Mouse (Mus musculus) stomach, embryonic 14.5 days (tissue): ENCODE data around the gene Tubgcp5. TPM values are rescaled to one million over a fixed set of nuclear protein-coding genes. Genes with fewer than 3 reads are reported as not detected.

Source experiments
- ATAC-seq: fragments of 200-750 bp; cut with Nextera tagmentation; 2 replicates; pipeline ENCODE4 v1.8.0; 2017; ENCODE audit warnings: low read depth, moderate TSS enrichment; ENCODE audit not compliant: insufficient number of reproducible peaks, insufficient read depth, low FRiP score
- H3K27ac ChIP-seq: fragments of 300-500 bp; sonication (generic); 2 replicates; pipeline ENCODE4 v1.5.1; 2014; ENCODE audit warnings: mild to moderate bottlenecking, low read length, moderate library complexity, mixed read lengths
- H3K27me3 ChIP-seq: fragments of 300-500 bp; sonication (generic); 2 replicates; pipeline ENCODE4 v1.6.1; 2014; ENCODE audit warnings: low read length, control low read depth, mixed read lengths; ENCODE audit not compliant: control insufficient read depth, insufficient read depth
- H3K36me3 ChIP-seq: fragments of 300-500 bp; sonication (generic); 2 replicates; pipeline ENCODE4 v1.6.1; 2014; ENCODE audit warnings: mild to moderate bottlenecking, control low read depth, low read length, moderate library complexity, mixed read lengths; ENCODE audit not compliant: control insufficient read depth, insufficient read depth
- H3K4me1 ChIP-seq: fragments of 300-500 bp; sonication (generic); 2 replicates; pipeline ENCODE4 v1.6.1; 2014; ENCODE audit warnings: low read length, control low read depth, mixed read lengths; ENCODE audit not compliant: control insufficient read depth, insufficient read depth
- H3K4me2 ChIP-seq: fragments of 300-500 bp; sonication (generic); replicated peaks from 2 replicates; pipeline ENCODE4 v1.6.1; 2014; ENCODE audit warnings: low read depth, low read length, control low read depth
- H3K4me3 ChIP-seq: fragments of 300-500 bp; sonication (generic); 2 replicates; pipeline ENCODE4 v1.5.1; 2014; ENCODE audit warnings: low read depth, low read length, control low read depth
- H3K9ac ChIP-seq: fragments of 300-500 bp; sonication (generic); replicated peaks from 2 replicates; pipeline ENCODE4 v1.6.1; 2014; ENCODE audit warnings: low read depth, mild to moderate bottlenecking, control low read depth, low read length, moderate library complexity, mixed read lengths
- H3K9me3 ChIP-seq: fragments of 300-500 bp; sonication (generic); 2 replicates; pipeline ENCODE4 v1.6.1; 2016; ENCODE audit warnings: low read depth, low read length, control low read depth; ENCODE audit not compliant: control insufficient read depth
- WGBS: fragments of 180-500 bp; shearing (Covaris S2); extraction: QIAGEN DNeasy Blood & Tissue Kit; methylation state at CpG from one replicate; pipeline ENCODE4 v1.1.7; 2014; 5-methylcytosine and 5-hydroxymethylcytosine counted together
- polyA plus RNA-seq: library from polyadenylated mRNA; unstranded; fragments of >200 nt; fragmentation: Nextera tagmentation; extraction: Ambion mirVana; gene quantifications from 2 replicates; pipeline ENCODE4 v1.2.1, GENCODE M21; 2014

Tubgcp5 gene
- polyA plus RNA-seq, 1 experiment from 2014 or later: 36.1 TPM

DNA sequence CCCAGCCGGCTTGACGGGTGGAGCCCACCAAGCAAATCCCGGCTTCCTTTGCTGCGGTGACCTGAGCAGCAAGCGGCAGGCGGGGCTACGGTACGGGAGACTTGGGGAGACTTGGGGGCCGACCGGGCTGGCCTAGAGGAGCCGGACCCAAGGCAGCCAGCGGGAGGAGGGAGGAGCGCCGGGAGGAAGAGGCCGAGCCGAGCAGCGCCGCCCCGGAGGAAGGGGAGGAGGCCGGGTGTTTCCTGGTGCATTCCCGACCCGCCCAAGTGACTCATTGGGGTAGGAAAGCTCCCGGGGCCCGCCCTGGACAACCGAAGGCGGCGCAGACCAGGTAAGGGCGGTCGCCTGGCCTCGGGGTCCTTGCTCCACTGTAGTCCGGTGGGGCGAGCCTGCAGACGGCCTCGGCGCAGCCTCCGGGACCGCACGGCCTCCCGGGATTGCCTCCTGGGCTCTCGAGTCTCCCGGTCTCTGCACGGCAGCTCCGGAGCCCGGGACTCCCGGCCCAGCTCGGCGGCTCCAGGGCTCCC lies 48.1 kb downstream of the Tubgcp5 start:
- H3K9me3 ChIP-seq: no peaks in the 10 kb centered on the region
- H3K36me3 ChIP-seq: no peaks in the 10 kb centered on the region
- ATAC-seq: peak; percentile 97
- 0 out of 2 replicates have a peak, but pooled peaks cover 10% of the 10 kb centered on the region for H3K4me1 ChIP-seq
- H3K4me3 ChIP-seq: peak overlapping the region; percentile 88
- under 1% methylated on average over 39 of the region's 47 CpGs for WGBS
- H3K4me2 ChIP-seq: peak overlapping the region; percentile 62
- H3K9ac ChIP-seq: peak overlapping the region; percentile 92
- H3K27me3 ChIP-seq: no peaks in the 10 kb centered on the region
- peak overlapping the region; percentile 97 for H3K27ac ChIP-seq

DNA sequence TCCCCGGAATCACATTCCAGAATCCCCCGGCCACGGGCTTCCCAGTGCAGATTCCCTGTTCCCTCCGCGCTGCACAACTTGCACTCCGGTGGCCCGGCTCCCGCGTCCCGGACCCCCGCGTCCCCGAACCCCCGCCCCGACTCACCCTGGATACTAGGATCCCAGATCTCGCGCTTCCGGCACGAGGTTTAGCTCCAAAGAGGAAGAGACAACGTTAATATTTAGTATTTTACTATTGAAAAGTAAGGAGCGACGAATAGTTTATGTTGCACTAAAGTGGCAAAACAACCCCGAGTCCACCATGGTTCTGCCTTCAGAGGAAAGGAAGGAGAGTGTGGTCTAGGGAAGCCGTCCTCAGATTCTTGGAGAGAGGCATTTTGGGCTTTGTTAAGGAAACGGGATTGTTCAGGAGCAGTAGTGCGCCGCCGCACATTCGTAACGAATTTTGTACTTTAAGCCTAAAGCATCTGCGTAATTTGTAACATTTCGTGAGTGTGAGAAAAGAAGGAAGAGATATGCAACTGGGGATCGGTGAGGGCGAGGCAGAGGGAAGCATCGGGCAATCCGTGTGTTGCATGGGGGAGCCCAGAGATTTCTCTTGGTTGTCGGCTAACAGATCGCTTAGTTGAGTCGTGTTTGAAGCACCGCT lies 48.7 kb downstream of the Tubgcp5 start:
- Histone ChIP-seq H3K27me3 (no peaks in the 10 kb centered on the region), H3K27ac (peak overlapping the region; percentile 97), H3K4me1 (0 out of 2 replicates have a peak, but pooled peaks cover 10% of the 10 kb centered on the region), H3K4me2 (peak overlapping the region; percentile 62), H3K36me3 (no peaks in the 10 kb centered on the region), H3K9me3 (no peaks in the 10 kb centered on the region), H3K9ac (peak overlapping the region; percentile 92), H3K4me3 (peak overlapping the region; percentile 88)
- peak; percentile 66 for ATAC-seq
- WGBS: under 1% methylated on average over 40 of the region's 40 CpGs

DNA sequence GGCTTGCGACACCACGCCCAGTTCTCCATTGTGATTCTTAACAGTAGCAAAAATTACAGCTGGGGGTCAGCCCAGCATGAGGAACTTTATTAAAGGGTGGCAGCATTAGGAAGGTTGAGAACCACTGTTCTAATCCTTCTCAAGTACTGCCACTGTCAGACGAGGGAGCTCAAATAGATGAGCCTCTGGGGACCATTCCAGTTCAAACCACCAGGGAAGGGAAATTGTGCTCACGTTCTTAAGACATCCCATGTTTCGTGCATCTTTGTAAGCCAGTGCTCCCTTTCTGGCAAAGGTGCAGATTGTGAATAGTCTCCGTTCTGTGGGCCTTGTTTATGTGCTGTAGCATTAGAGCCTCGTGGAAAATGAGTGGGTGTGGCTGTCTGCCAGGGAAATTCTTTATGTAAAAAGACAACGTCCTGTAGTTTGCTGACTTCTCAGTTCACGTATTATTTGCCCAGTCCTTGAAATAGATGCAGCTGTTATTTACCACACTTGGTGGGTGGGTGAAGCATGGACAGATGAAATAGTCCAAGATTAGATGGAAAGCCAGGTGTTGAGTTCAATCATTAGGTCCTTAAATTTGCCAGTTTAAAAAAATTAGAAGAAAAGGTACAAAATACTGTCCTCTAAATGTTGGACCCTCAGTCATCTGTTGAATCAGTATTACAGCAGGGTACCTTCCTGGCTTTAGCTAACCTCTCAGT lies 52.8 kb downstream of the Tubgcp5 start:
- no peak for ATAC-seq
- Histone ChIP-seq H3K9ac (no peak overlapping the region), H3K9me3 (no peaks in the 10 kb centered on the region), H3K36me3 (no peaks in the 10 kb centered on the region), H3K4me1 (peaks cover 17% of the 10 kb centered on the region; the same call in 1 of the 2 replicates), H3K4me3 (no peak overlapping the region), H3K27me3 (no peaks in the 10 kb centered on the region), H3K27ac (no peak overlapping the region), H3K4me2 (no peak overlapping the region)
- 49% methylated on average over 9 of the region's 9 CpGs for whole genome bisulfite sequencing

DNA sequence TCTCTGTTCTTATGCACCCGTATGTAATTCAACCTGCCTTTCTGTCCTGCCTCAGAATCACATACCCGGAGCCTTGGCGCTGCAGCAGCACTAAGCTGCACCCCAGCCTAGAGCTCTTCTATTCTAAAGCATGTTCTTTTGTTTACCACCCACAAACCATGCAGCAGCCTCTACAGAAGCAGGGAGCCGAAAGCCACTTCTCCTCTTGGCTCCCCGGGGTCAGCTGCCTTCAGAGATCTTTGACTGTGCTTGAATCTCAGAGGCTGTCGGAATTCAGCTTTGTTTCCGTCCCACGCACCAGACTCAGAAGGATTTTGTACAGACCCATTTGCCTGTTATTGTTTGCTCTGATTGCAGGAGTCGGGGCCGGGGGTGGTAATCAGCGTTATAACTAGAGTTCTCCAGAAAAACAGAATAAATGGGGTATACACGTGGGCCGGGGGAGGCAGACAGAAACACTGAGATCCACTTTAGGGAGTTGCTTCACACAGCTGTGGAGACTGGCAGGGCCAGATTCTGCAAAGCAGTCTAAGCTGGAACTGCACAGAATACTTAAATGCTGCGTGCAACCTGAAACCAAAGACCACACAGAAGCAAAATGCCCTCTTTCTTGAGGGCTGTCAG lies 56.1 kb downstream of the Tubgcp5 start:
- Histone ChIP-seq H3K9me3 (no peaks in the 10 kb centered on the region), H3K4me1 (peaks cover 9% of the 10 kb centered on the region; the same call in 1 of the 2 replicates), H3K36me3 (no peaks in the 10 kb centered on the region), H3K4me2 (no peak overlapping the region), H3K27me3 (no peaks in the 10 kb centered on the region), H3K27ac (peak overlapping the region; percentile 30; the same call in 1 of the 2 replicates), H3K4me3 (no peak overlapping the region), H3K9ac (no peak overlapping the region)
- ATAC-seq: no peak
- 36% methylated on average over 14 of the region's 14 CpGs for WGBS

DNA sequence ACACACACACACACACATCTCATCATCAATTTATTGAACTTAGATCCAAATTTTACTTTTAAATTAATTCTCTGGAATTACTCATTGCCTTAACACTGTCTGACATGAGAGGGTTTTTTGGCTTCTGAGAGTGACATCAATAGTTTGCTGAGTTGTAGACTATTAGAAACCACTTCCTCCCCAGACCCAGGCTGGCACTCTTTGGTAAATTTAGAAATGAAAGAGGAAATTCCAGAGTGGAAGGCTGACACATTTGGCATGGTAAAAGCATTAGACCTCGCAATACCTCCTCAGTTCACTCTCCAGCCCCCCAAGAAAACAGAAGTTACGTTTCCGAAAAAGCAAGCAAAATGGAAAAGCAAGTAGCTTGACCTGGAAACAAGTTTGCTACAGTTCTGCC lies 58.8 kb downstream of the Tubgcp5 start:
- peaks cover 9% of the 10 kb centered on the region; the same call in 1 of the 2 replicates for H3K4me1 ChIP-seq
- H3K27me3 ChIP-seq: no peaks in the 10 kb centered on the region
- 72% methylated on average over 3 of the region's 3 CpGs for WGBS

DNA sequence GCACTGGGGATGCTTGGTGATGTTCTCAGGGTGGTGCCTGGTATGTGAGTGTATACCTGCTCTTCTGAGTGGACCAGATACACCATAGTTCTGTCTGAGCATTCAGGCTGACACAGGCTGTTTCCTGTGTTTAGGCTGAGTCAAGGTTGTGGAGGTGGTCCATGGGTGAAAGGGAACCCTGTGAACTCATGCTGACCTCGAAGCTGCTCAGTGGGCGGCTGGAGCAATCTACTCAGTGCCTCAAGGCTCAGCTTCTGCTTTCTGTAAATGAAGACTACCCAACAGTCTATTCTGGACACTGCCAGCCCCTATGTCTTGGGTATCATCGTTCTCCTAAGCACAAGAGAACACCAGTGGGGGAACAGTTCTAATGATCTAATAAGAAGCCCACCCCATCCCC lies 61.6 kb downstream of the Tubgcp5 start:
- Histone ChIP-seq H3K27me3 (no peaks in the 10 kb centered on the region), H3K4me2 (no peak overlapping the region), H3K4me1 (peaks cover 6% of the 10 kb centered on the region; the same call in 1 of the 2 replicates), H3K4me3 (no peak overlapping the region), H3K36me3 (no peaks in the 10 kb centered on the region), H3K9me3 (no peaks in the 10 kb centered on the region), H3K27ac (no peak overlapping the region), H3K9ac (no peak overlapping the region)
- no peak for ATAC-seq
- 79% methylated on average over 3 of the region's 3 CpGs for whole genome bisulfite sequencing

More for the DNA sequence above, 58.8 kb downstream of the Tubgcp5 start:
- Histone ChIP-seq H3K9ac (no peak overlapping the region), H3K36me3 (no peaks in the 10 kb centered on the region), H3K27ac (no peak overlapping the region), H3K9me3 (no peaks in the 10 kb centered on the region), H3K4me2 (no peak overlapping the region), H3K4me3 (no peak overlapping the region)
- no peak for ATAC-seq

DNA sequence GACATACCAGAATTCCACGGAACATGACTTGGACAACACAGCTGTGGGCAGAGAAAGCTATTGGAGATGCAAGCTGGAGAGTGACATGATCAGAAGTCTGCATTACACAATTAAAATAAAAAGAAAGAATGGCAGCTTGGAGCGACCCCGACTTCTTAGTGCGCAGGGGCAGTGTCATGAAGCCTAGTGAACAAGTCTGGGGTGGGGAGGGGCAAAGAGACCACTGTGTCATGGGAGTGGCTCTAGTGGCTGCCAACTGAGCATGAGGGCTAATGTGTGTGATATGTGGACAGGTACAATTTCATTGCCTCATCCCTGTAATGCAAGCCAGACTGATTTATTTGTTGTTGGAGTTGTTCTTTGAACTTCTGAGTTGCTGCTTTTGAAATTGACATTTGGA lies 62.8 kb downstream of the Tubgcp5 start:
- Histone ChIP-seq H3K4me2 (no peak overlapping the region), H3K27me3 (no peaks in the 10 kb centered on the region), H3K27ac (no peak overlapping the region), H3K9ac (no peak overlapping the region), H3K36me3 (no peaks in the 10 kb centered on the region), H3K9me3 (no peaks in the 10 kb centered on the region), H3K4me1 (peaks cover 6% of the 10 kb centered on the region; the same call in 1 of the 2 replicates), H3K4me3 (no peak overlapping the region)
- ATAC-seq: no peak
- 94% methylated on average over 4 of the region's 4 CpGs for WGBS

DNA sequence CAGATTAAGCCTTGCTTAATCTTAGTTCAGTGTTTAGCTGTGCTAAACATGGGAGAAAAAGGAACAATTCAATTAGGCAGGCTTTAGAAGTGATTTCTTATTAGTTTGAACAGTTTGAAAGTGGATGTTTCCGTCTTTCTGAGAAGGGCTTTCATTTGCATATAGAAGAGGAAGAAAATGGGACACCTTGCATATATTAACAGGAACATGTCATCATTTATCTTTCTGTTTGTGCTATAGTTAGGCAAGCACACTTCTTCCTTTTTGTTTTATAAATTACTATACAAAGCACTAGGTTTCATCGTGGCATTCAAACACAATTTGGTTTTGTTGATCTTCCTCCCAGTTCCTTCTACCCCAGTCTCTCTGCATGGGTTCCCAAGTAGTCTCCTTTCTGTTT lies 63.8 kb downstream of the Tubgcp5 start:
- Histone ChIP-seq H3K4me2 (no peak overlapping the region), H3K36me3 (no peaks in the 10 kb centered on the region), H3K27ac (no peak overlapping the region), H3K27me3 (no peaks in the 10 kb centered on the region), H3K4me3 (no peak overlapping the region), H3K4me1 (peaks cover 6% of the 10 kb centered on the region; the same call in 1 of the 2 replicates), H3K9me3 (no peaks in the 10 kb centered on the region), H3K9ac (no peak overlapping the region)
- 77% methylated on average over 2 of the region's 2 CpGs for WGBS
- no peak for ATAC-seq
